Mouse (Mus musculus) macrophage (primary cell): Measurements from ENCODE around the gene Olfr1131. TPM values are rescaled to one million over a fixed set of nuclear protein-coding genes. Genes with fewer than 3 reads are reported as not detected.
"Not testable (repeated sequence)": the region's sequence is repeated elsewhere in the genome, so short reads cannot be mapped to it uniquely, and the experiment has no call there.

Experiments used
- H3K27ac ChIP-seq: fragments of 350-480 bp; formaldehyde crosslinking; 2 replicates; pipeline ENCODE4 v1.9.0; 2021
- H3K36me3 ChIP-seq: fragments of 350-480 bp; formaldehyde crosslinking; 2 replicates; pipeline ENCODE4 v1.9.0; 2021; ENCODE audit errors: inconsistent target
- H3K4me3 ChIP-seq: fragments of 350-480 bp; formaldehyde crosslinking; 2 replicates; pipeline ENCODE4 v1.9.0; 2021; ENCODE audit errors: inconsistent target
- H3K79me2 ChIP-seq: fragments of 350-480 bp; formaldehyde crosslinking; 2 replicates; pipeline ENCODE4 v1.9.0; 2021; ENCODE audit errors: inconsistent target
- WGBS: methylation state at CpG from one replicate; pipeline ENCODE4 v1.1.7; 2026; ENCODE audit warnings: inconsistent platforms; ENCODE audit not compliant: missing documents; 5-methylcytosine and 5-hydroxymethylcytosine counted together
- polyA plus RNA-seq: library from polyadenylated mRNA; stranded (reverse); fragments of 250-400 nt; gene quantifications from 3 replicates; pipeline ENCODE4 v1.2.4, GENCODE M21; 2018; ENCODE audit warnings: inconsistent platforms
- total RNA-seq, 78 experiments: library from RNA; depleted of rRNA; stranded (reverse); fragments of 250-400 nt; gene quantifications; 1 replicate in 9 of 78; 2 replicates in 24 of 78; 3 replicates in 43 of 78; 4 replicates in 2 of 78; pipeline ENCODE4 v1.2.4; 2018; ENCODE audit warnings: inconsistent platforms in 56 of 78

Olfr1131 gene
- not detected for total RNA-seq (2018; cell fraction: chromatin; rRNA removed)
- not detected for total RNA-seq (2018; cell fraction: cytosol; rRNA removed)
- total RNA-seq (2018; cell fraction: nucleus; rRNA removed): not detected
- polyA plus RNA-seq: not detected in 3 replicates

DNA sequence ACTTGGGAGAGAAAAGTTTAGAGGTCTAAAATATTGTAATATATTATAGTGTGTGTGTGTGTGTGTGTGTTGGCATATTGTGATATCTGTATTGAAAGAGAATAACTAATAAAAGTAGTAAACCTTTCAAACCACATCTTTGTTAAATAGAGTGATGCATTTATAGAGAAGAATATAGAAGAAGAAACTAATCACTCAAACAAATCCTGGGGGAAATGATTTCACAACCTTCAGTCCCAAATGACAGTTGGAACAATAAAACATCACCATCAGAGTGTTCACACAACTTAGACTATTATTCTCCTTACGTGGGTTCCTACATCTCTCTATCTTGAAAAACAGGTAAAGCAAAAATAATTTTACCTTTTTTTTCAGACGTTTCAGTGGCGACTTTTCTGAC, at the start of gene Olfr1131:
Olfr1131 (plus strand) TSS at position 301 of the 400 bp plus-strand sequence.
- H3K36me3 ChIP-seq: no peaks in the 10 kb centered on the region
- H3K79me2 ChIP-seq: no peaks in the 10 kb centered on the region
- no peak within 1 kb of the TSS for H3K4me3 ChIP-seq
- 67% methylated on average over 3 of the region's 3 CpGs for WGBS
- H3K27ac ChIP-seq: no peak within 1 kb of the TSS

DNA sequence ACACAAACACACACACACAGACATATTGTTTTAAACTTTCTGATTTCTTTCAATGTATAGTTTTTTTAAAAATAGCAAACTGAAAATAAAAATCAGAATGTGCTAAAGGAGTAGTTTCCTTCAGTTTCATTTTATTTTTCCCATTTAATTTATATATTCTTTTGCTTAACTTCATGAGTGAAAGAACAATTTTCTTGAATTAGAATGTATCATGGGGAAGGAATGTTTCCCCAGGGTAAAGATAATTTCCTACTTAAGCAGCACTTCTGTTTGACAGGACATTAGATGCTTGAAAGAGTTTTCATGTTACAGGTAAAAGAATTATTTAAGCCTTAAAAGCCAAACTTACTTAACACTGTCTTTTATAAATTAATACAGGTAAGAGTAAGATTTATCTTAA, 21.0 kb upstream of the Olfr1131 start, which contains the start of gene Olfr1130:
Olfr1130 (plus strand) TSS at position 301 of the 400 bp plus-strand sequence.
- H3K27ac ChIP-seq, H3K79me2 ChIP-seq, H3K4me3 ChIP-seq: not testable (repeated sequence)

DNA sequence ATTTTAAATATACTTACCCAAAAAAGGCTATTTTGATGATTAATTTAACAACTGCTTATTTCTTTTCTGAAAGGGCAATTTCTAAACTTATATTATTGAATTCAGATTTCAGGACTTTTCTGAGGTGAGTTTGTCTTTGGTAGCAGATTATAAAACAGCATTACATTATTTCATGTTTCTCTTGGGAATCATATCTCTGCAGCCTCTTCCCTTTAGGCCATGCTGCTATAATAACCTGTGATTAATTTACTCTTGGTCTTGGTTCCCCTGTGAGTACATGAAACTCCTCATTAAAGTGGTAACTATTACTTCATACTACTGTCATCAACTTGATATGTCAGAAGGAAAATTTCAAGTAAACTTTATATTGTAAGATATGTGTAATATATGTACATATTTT, 10.5 kb downstream of the Olfr1131 start, which contains the start of gene Olfr1132:
Olfr1132 (minus strand) TSS at position 101 of the 400 bp plus-strand sequence.
- Histone ChIP-seq H3K27ac (no peak within 1 kb of the TSS), H3K36me3 (no peaks in the 10 kb centered on the region), H3K79me2 (no peaks in the 10 kb centered on the region), H3K4me3 (no peak within 1 kb of the TSS)

More for the DNA sequence above, 21.0 kb upstream of the Olfr1131 start, which contains the start of gene Olfr1130:
- H3K36me3 ChIP-seq: not testable (repeated sequence)

DNA sequence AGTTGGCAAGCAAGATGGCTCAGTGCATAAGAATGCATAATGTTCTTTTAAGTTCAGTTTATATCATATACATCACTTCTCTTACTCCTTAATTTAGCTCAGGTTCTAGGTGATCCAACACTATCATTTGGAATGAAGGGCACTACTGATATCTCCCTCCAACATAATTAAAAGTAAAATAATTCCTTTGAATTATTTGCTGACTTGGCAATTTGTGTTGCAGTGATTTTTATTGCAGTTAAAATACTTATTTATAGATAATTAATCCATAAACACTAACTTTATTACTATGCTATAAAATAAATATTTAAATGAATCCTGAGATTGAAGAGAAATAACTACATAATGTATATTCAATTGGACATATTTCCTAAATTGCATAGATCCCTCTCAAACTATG, 15.5 kb downstream of the Olfr1131 start:
- no peaks in the 10 kb centered on the region for H3K36me3 ChIP-seq
- H3K27ac ChIP-seq: no peak overlapping the region
- H3K4me3 ChIP-seq: no peak overlapping the region
- no peaks in the 10 kb centered on the region for H3K79me2 ChIP-seq

DNA sequence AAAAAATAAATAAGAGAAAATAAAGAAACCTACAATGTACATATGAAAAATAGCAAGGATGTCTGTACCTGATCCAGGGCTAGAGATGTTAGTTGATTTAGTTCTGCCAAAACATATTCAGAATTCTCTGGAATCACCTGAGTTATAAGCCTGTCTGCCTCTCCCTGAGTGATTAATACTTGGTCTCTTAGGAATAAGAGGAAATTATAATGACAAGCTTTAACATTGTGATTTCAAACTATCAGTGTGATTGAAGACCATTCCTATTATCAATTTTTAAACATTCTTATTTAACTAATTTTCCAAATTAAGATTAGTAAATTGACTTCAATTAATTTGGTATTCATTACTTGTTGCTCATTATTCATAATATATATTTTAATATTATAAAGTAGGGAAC, 20.4 kb downstream of the Olfr1131 start, which contains the start of gene Olfr1133:
Olfr1133 (minus strand) TSS at position 101 of the 400 bp plus-strand sequence.
- Histone ChIP-seq H3K79me2 (no peaks in the 10 kb centered on the region), H3K27ac (no peak within 1 kb of the TSS), H3K36me3 (no peaks in the 10 kb centered on the region), H3K4me3 (no peak within 1 kb of the TSS)

DNA sequence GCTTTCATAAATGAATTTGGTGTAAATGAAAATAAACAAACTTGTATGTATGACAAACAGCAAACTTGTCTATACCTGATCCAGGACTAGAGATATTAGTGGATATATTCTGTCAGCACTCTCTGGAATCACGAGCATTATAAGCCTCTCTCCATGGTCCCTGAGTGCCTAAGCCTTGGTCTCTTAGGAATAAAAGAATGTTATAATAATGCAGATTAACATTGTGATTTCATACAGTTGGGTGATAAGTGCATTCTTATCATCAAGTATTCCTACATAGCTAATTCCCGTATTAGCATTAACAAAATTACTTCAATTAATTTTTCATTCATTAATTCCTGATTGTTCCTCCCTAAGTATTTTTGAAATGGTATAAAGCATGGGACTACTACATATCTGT, 31.5 kb downstream of the Olfr1131 start, which contains the start of gene Olfr1134:
Olfr1134 (minus strand) TSS at position 101 of the 400 bp plus-strand sequence.
- no peak within 1 kb of the TSS for H3K4me3 ChIP-seq
- no peaks in the 10 kb centered on the region for H3K79me2 ChIP-seq
- H3K27ac ChIP-seq: no peak within 1 kb of the TSS
- 92% methylated on average over 2 of the region's 2 CpGs for WGBS
- H3K36me3 ChIP-seq: no peaks in the 10 kb centered on the region

DNA sequence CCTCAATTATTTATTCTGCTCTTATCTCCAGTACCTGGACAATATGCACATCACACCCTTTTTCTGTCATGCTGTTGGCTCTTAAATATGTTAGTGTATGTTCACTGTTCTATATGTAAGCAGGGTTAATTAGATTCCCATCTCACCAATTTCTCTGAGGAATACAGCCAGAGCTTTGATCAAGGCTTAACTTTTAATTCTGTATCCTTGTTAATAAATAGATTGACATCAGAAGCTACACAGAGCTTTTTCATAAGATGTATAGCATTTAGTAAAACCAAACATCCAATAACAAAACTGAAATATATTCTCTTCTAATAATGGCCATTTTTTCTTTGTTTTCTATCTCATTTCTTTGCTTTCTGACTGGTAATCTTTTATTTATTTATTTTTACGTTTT, 46.7 kb downstream of the Olfr1131 start, which contains the start of gene Olfr1135:
Olfr1135 (minus strand) TSS at position 101 of the 400 bp plus-strand sequence.
- Histone ChIP-seq H3K27ac (no peak within 1 kb of the TSS), H3K4me3 (no peak within 1 kb of the TSS), H3K79me2 (no peaks in the 10 kb centered on the region), H3K36me3 (no peaks in the 10 kb centered on the region)
- WGBS: 27% methylated on average over 1 of the region's 1 CpGs

Other genes starting within 250 kb of the Olfr1131 start
- gene Olfr1122, start 241.3 kb upstream of the Olfr1131 start, polyA plus RNA-seq: not detected in 3 replicates
- gene Olfr1123, start 210.5 kb upstream of the Olfr1131 start, polyA plus RNA-seq: not detected in 3 replicates
- gene Olfr1124, start 196.8 kb upstream of the Olfr1131 start, polyA plus RNA-seq: not detected in 3 replicates
- gene Olfr1126, start 173.1 kb upstream of the Olfr1131 start, polyA plus RNA-seq: not detected in 3 replicates
- gene Pramel7, start 130.0 kb upstream of the Olfr1131 start, polyA plus RNA-seq: not detected in 3 replicates
- gene Pramel6, start 120.5 kb upstream of the Olfr1131 start, polyA plus RNA-seq: not detected in 3 replicates
- gene Olfr153, start 95.3 kb upstream of the Olfr1131 start, polyA plus RNA-seq: not detected in 3 replicates
- not detected in 3 replicates for gene Olfr1128, start 81.6 kb upstream of the Olfr1131 start, polyA plus RNA-seq
- not detected in 3 replicates for gene Olfr1129, start 53.2 kb upstream of the Olfr1131 start, polyA plus RNA-seq
- not detected in 3 replicates for gene Olfr1130, start 20.9 kb upstream of the Olfr1131 start, polyA plus RNA-seq
- not detected in 3 replicates for gene Olfr1132, start 10.4 kb downstream of the Olfr1131 start, polyA plus RNA-seq
- not detected in 3 replicates for gene Olfr1133, start 20.3 kb downstream of the Olfr1131 start, polyA plus RNA-seq
- not detected in 3 replicates for gene Olfr1134, start 31.4 kb downstream of the Olfr1131 start, polyA plus RNA-seq
- gene Olfr1135, start 46.6 kb downstream of the Olfr1131 start, polyA plus RNA-seq: not detected in 3 replicates
- gene Olfr1136, start 66.8 kb downstream of the Olfr1131 start, polyA plus RNA-seq: not detected in 3 replicates
- not detected in 3 replicates for gene Olfr1137, start 86.1 kb downstream of the Olfr1131 start, polyA plus RNA-seq
- gene Olfr1138, start 112.9 kb downstream of the Olfr1131 start, polyA plus RNA-seq: not detected in 3 replicates
- not detected in 3 replicates for gene Olfr1140, start 116.6 kb downstream of the Olfr1131 start, polyA plus RNA-seq
- not detected in 3 replicates for gene Olfr1141, start 126.9 kb downstream of the Olfr1131 start, polyA plus RNA-seq
- not detected in 3 replicates for gene Olfr152, start 152.4 kb downstream of the Olfr1131 start, polyA plus RNA-seq
- gene Olfr1143, start 173.5 kb downstream of the Olfr1131 start, polyA plus RNA-seq: not detected in 3 replicates
- gene Olfr1145, start 182.7 kb downstream of the Olfr1131 start, polyA plus RNA-seq: not detected in 3 replicates
- gene Olfr1148, start 203.4 kb downstream of the Olfr1131 start, polyA plus RNA-seq: not detected in 3 replicates
- not detected in 3 replicates for gene Olfr1150-ps1, start 216.9 kb downstream of the Olfr1131 start, polyA plus RNA-seq
- gene Olfr1151, start 228.8 kb downstream of the Olfr1131 start, polyA plus RNA-seq: not detected in 3 replicates
- not detected in 3 replicates for gene Olfr1152, start 239.4 kb downstream of the Olfr1131 start, polyA plus RNA-seq